Mouse (Mus musculus): ENCODE data around the gene Mettl8. TPM values are rescaled to one million over a fixed set of nuclear protein-coding genes. Genes with fewer than 3 reads are reported as not detected.

Mettl8 gene
- polyA plus RNA-seq, 1 experiment from 2014 or later, result 14.3 TPM

- H3K9ac ChIP-seq, result no peak overlapping the region
- H3K27me3 ChIP-seq, result no peaks in the 10 kb centered on the region
- H3K4me2 ChIP-seq (replicated peaks), result no peak overlapping the region
- WGBS, result 69% methylated on average over 1 of the region's 1 CpGs
- H3K36me3 ChIP-seq, result no peaks in the 10 kb centered on the region
- ATAC-seq (ENCODE audit: low FRiP score, low read depth), result no peak
- H3K9me3 ChIP-seq, result no peaks in the 10 kb centered on the region
- H3K4me1 ChIP-seq, result 0 out of 2 replicates have a peak, but pooled peaks cover 7% of the 10 kb centered on the region
- H3K27ac ChIP-seq, result no peak overlapping the region
- no peak overlapping the region for H3K4me3 ChIP-seq
Observed at GRCm38 (mm10) chr2:71002509-71002908, 52.9 kb downstream of the Mettl8 start.

- Histone ChIP-seq H3K27me3 (no peaks in the 10 kb centered on the region), H3K4me2 (replicated peaks) (no peak overlapping the region), H3K36me3 (no peaks in the 10 kb centered on the region), H3K27ac (no peak overlapping the region), H3K9ac (no peak overlapping the region), H3K4me3 (no peak overlapping the region), H3K9me3 (no peaks in the 10 kb centered on the region), H3K4me1 (no peaks in the 10 kb centered on the region)
- 74% methylated on average over 2 of the region's 2 CpGs for WGBS
- ATAC-seq (ENCODE audit: low FRiP score, low read depth), result no peak
Observed at GRCm38 (mm10) chr2:70998771-70999170, 56.6 kb downstream of the Mettl8 start.

GRCm38 (mm10) chr2:70996438-70996837, 58.9 kb downstream of the Mettl8 start:
- no peaks in the 10 kb centered on the region for H3K4me1 ChIP-seq
- ATAC-seq (ENCODE audit: low FRiP score, low read depth), result no peak

GRCm38 (mm10) chr2:70995900-70996299, 59.5 kb downstream of the Mettl8 start:
- no peak overlapping the region for H3K27ac ChIP-seq
- no peaks in the 10 kb centered on the region for H3K36me3 ChIP-seq
- WGBS, result 92% methylated on average over 4 of the region's 4 CpGs
- H3K4me1 ChIP-seq, result no peaks in the 10 kb centered on the region
- H3K27me3 ChIP-seq, result no peaks in the 10 kb centered on the region
- H3K9ac ChIP-seq, result no peak overlapping the region
- H3K4me2 ChIP-seq (replicated peaks), result no peak overlapping the region
- no peak overlapping the region for H3K4me3 ChIP-seq
- no peaks in the 10 kb centered on the region for H3K9me3 ChIP-seq
- no peak for ATAC-seq (ENCODE audit: low FRiP score, low read depth)

More at GRCm38 (mm10) chr2:70996438-70996837, 58.9 kb downstream of the Mettl8 start:
- Histone ChIP-seq H3K27me3 (no peaks in the 10 kb centered on the region), H3K36me3 (no peaks in the 10 kb centered on the region), H3K9ac (no peak overlapping the region), H3K4me3 (no peak overlapping the region), H3K9me3 (no peaks in the 10 kb centered on the region), H3K27ac (no peak overlapping the region), H3K4me2 (replicated peaks) (no peak overlapping the region)
- WGBS, result 96% methylated on average over 7 of the region's 7 CpGs

- 59% methylated on average over 3 of the region's 3 CpGs for WGBS
- no peak overlapping the region for H3K27ac ChIP-seq
- H3K4me2 ChIP-seq (replicated peaks), result no peak overlapping the region
- no peaks in the 10 kb centered on the region for H3K9me3 ChIP-seq
- no peaks in the 10 kb centered on the region for H3K36me3 ChIP-seq
- ATAC-seq (ENCODE audit: low FRiP score, low read depth), result no peak
- H3K9ac ChIP-seq, result no peak overlapping the region
- 0 out of 2 replicates have a peak, but pooled peaks cover 3% of the 10 kb centered on the region for H3K4me1 ChIP-seq
- no peak overlapping the region for H3K4me3 ChIP-seq
- no peaks in the 10 kb centered on the region for H3K27me3 ChIP-seq
Observed at GRCm38 (mm10) chr2:70993740-70994139, 61.6 kb downstream of the Mettl8 start.

- WGBS, result 82% methylated on average over 2 of the region's 2 CpGs
- no peak overlapping the region for H3K9ac ChIP-seq
- H3K4me3 ChIP-seq, result no peak overlapping the region
- no peak overlapping the region for H3K27ac ChIP-seq
- H3K27me3 ChIP-seq, result no peaks in the 10 kb centered on the region
- ATAC-seq (ENCODE audit: low FRiP score, low read depth), result no peak
- no peaks in the 10 kb centered on the region for H3K9me3 ChIP-seq
- no peak overlapping the region for H3K4me2 ChIP-seq (replicated peaks)
- H3K4me1 ChIP-seq, result 0 out of 2 replicates have a peak, but pooled peaks cover 3% of the 10 kb centered on the region
- no peaks in the 10 kb centered on the region for H3K36me3 ChIP-seq
Observed at GRCm38 (mm10) chr2:70992715-70993114, 62.7 kb downstream of the Mettl8 start.

- Histone ChIP-seq H3K4me3 (no peak overlapping the region), H3K27ac (no peak overlapping the region), H3K36me3 (no peaks in the 10 kb centered on the region), H3K4me1 (0 out of 2 replicates have a peak, but pooled peaks cover 3% of the 10 kb centered on the region), H3K27me3 (no peaks in the 10 kb centered on the region), H3K4me2 (replicated peaks) (no peak overlapping the region), H3K9me3 (no peaks in the 10 kb centered on the region), H3K9ac (no peak overlapping the region)
- no peak for ATAC-seq (ENCODE audit: low FRiP score, low read depth)
- WGBS, result 69% methylated on average over 4 of the region's 4 CpGs
Observed at GRCm38 (mm10) chr2:70990196-70990595, 65.2 kb downstream of the Mettl8 start.

GRCm38 (mm10) chr2:70989201-70990191, 65.9 kb downstream of the Mettl8 start:
- H3K27me3 ChIP-seq, result no peaks in the 10 kb centered on the region
- H3K36me3 ChIP-seq, result no peaks in the 10 kb centered on the region
- no peak overlapping the region for H3K9ac ChIP-seq
- ATAC-seq (ENCODE audit: low FRiP score, low read depth), result no peak
- H3K4me3 ChIP-seq, result no peak overlapping the region
- H3K4me1 ChIP-seq, result 0 out of 2 replicates have a peak, but pooled peaks cover 3% of the 10 kb centered on the region
- no peaks in the 10 kb centered on the region for H3K9me3 ChIP-seq
- no peak overlapping the region for H3K4me2 ChIP-seq (replicated peaks)
- WGBS, result 83% methylated on average over 17 of the region's 17 CpGs
- H3K27ac ChIP-seq, result no peak overlapping the region

- Histone ChIP-seq H3K9ac (no peak overlapping the region), H3K4me3 (no peak overlapping the region), H3K9me3 (no peaks in the 10 kb centered on the region), H3K36me3 (no peaks in the 10 kb centered on the region), H3K27me3 (no peaks in the 10 kb centered on the region), H3K27ac (no peak overlapping the region), H3K4me1 (peaks cover 6% of the 10 kb centered on the region; the same call in 1 of the 2 replicates), H3K4me2 (replicated peaks) (no peak overlapping the region)
- WGBS, result 83% methylated on average over 5 of the region's 5 CpGs
- ATAC-seq (ENCODE audit: low FRiP score, low read depth), result no peak
Observed at GRCm38 (mm10) chr2:70978271-70978670, 77.1 kb downstream of the Mettl8 start.

- H3K9me3 ChIP-seq, result no peaks in the 10 kb centered on the region
- no peak overlapping the region for H3K4me3 ChIP-seq
- 93% methylated on average over 6 of the region's 6 CpGs for WGBS
- no peak overlapping the region for H3K4me2 ChIP-seq (replicated peaks)
- H3K36me3 ChIP-seq, result no peaks in the 10 kb centered on the region
- H3K4me1 ChIP-seq, result no peaks in the 10 kb centered on the region
- no peak overlapping the region for H3K27ac ChIP-seq
- H3K27me3 ChIP-seq, result no peaks in the 10 kb centered on the region
- no peak overlapping the region for H3K9ac ChIP-seq
- ATAC-seq (ENCODE audit: low FRiP score, low read depth), result no peak
Observed at GRCm38 (mm10) chr2:70974769-70975168, 80.6 kb downstream of the Mettl8 start.

GRCm38 (mm10) chr2:70972795-70973518, 82.4 kb downstream of the Mettl8 start:
- ATAC-seq (ENCODE audit: low FRiP score, low read depth), result no peak
- H3K27me3 ChIP-seq, result no peaks in the 10 kb centered on the region

GRCm38 (mm10) chr2:70970158-70970741, 85.1 kb downstream of the Mettl8 start:
- Histone ChIP-seq H3K4me3 (no peak overlapping the region), H3K9ac (no peak overlapping the region), H3K27me3 (no peaks in the 10 kb centered on the region), H3K4me1 (no peaks in the 10 kb centered on the region), H3K4me2 (replicated peaks) (no peak overlapping the region), H3K9me3 (no peaks in the 10 kb centered on the region), H3K36me3 (no peaks in the 10 kb centered on the region), H3K27ac (no peak overlapping the region)
- WGBS, result 57% methylated on average over 7 of the region's 7 CpGs
- no peak for ATAC-seq (ENCODE audit: low FRiP score, low read depth)

More at GRCm38 (mm10) chr2:70972795-70973518, 82.4 kb downstream of the Mettl8 start:
- Histone ChIP-seq H3K4me3 (no peak overlapping the region), H3K36me3 (no peaks in the 10 kb centered on the region), H3K4me2 (replicated peaks) (no peak overlapping the region), H3K9ac (no peak overlapping the region), H3K27ac (no peak overlapping the region), H3K4me1 (no peaks in the 10 kb centered on the region), H3K9me3 (no peaks in the 10 kb centered on the region)
- 70% methylated on average over 16 of the region's 16 CpGs for WGBS

All from limb, embryonic 13.5 days (tissue).